Mouse (Mus musculus) hindbrain, postnatal 0 days (tissue): Measurements from ENCODE around the gene 1700029F12Rik. TPM values are rescaled to one million over a fixed set of nuclear protein-coding genes. Genes with fewer than 3 reads are reported as not detected.

Experiments
- ATAC-seq: fragments of 200-750 bp; cut with Nextera tagmentation; 2 replicates; pipeline ENCODE4 v1.8.0; 2017; ENCODE audit warnings: mild to moderate bottlenecking, moderate TSS enrichment, moderate library complexity
- DNase-seq: peaks from one replicate; pipeline ENCODE4 v3.0.0-alpha.2; 2015; ENCODE audit warnings: low spot score
- H3K27ac ChIP-seq: fragments of 300-500 bp; sonication (generic); 2 replicates; pipeline ENCODE4 v1.5.1; 2014; ENCODE audit warnings: mild to moderate bottlenecking
- H3K27me3 ChIP-seq: fragments of 300-500 bp; sonication (generic); 2 replicates; pipeline ENCODE4 v1.6.1; 2014; ENCODE audit warnings: low read length, mixed read lengths; ENCODE audit not compliant: insufficient read depth
- H3K36me3 ChIP-seq: fragments of 300-500 bp; sonication (generic); 2 replicates; pipeline ENCODE4 v1.6.1; 2014; ENCODE audit warnings: low read length, mixed read lengths; ENCODE audit not compliant: insufficient read depth
- H3K4me1 ChIP-seq: fragments of 300-500 bp; sonication (generic); 2 replicates; pipeline ENCODE4 v1.6.1; 2014; ENCODE audit warnings: antibody characterized with exemption, low read length, mixed read lengths; ENCODE audit not compliant: insufficient read depth
- H3K4me2 ChIP-seq: fragments of 300-500 bp; sonication (generic); 2 replicates; pipeline ENCODE4 v1.6.1; 2014; ENCODE audit warnings: low read depth, mild to moderate bottlenecking, low read length, moderate library complexity, mixed read lengths
- H3K4me3 ChIP-seq: fragments of 300-500 bp; sonication (generic); 2 replicates; pipeline ENCODE4 v1.5.1; 2014; ENCODE audit warnings: low read length
- H3K9ac ChIP-seq: fragments of 300-500 bp; sonication (generic); replicated peaks from 2 replicates; pipeline ENCODE4 v1.6.1; 2014; ENCODE audit warnings: mild to moderate bottlenecking, low read length, moderate library complexity, mixed read lengths
- H3K9me3 ChIP-seq: fragments of 300-500 bp; sonication (generic); 2 replicates; pipeline ENCODE4 v1.6.1; 2016; ENCODE audit warnings: low read length, mixed read lengths
- CTCF ChIP-seq: IDR thresholded peaks from 2 replicates; pipeline ENCODE4 v1.5.1; 2016; ENCODE audit warnings: antibody characterized with exemption, control low read depth, low read depth
- WGBS: fragments of 180-500 bp; shearing (Covaris S2); extraction: QIAGEN DNeasy Blood & Tissue Kit; methylation state at CpG from one replicate; pipeline ENCODE4 v1.1.7; 2014; 5-methylcytosine and 5-hydroxymethylcytosine counted together
- polyA plus RNA-seq: library from polyadenylated mRNA; unstranded; fragments of >200 nt; fragmentation: Nextera tagmentation; extraction: Ambion mirVana; gene quantifications from 2 replicates; pipeline ENCODE4 v1.2.1, GENCODE M21; 2015
- total RNA-seq: library from RNA; depleted of rRNA; stranded (reverse); fragments of >200 nt; gene quantifications from 2 replicates; pipeline ENCODE4 v1.2.3, GENCODE M21; 2014

Gene 1700029F12Rik
- total and polyA plus RNA-seq, 2 experiments from 2014 or later, result not detected

DNA sequence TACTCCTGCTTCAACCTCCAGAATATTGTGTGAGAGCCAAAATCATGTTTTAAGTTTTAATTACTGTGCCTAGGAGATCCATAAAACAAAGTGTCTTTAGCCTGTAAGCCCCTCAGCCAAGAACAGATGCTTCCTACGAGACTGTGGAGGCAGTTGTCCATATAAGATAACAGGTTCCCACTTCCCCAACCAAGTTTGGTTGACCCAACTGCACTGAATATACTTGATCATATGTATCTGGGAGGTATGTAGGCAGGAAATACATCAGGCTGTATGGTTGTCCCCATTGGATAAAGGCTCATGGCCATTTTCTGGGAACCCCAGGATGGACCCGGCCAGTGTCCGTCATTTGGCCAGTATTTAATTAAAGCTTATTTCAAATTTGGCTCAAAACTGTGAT, 44.1 kb downstream of the 1700029F12Rik start:
- Histone ChIP-seq H3K4me3 (no peak overlapping the region), H3K27me3 (no peaks in the 10 kb centered on the region), H3K4me2 (no peak overlapping the region), H3K9ac (no peak overlapping the region), H3K4me1 (no peaks in the 10 kb centered on the region), H3K36me3 (no peaks in the 10 kb centered on the region), H3K27ac (no peak overlapping the region), H3K9me3 (no peaks in the 10 kb centered on the region)
- no peak for DNase-seq
- WGBS, result 95% methylated on average over 3 of the region's 3 CpGs
- no peak for ATAC-seq
- no peak for TF ChIP-seq CTCF

DNA sequence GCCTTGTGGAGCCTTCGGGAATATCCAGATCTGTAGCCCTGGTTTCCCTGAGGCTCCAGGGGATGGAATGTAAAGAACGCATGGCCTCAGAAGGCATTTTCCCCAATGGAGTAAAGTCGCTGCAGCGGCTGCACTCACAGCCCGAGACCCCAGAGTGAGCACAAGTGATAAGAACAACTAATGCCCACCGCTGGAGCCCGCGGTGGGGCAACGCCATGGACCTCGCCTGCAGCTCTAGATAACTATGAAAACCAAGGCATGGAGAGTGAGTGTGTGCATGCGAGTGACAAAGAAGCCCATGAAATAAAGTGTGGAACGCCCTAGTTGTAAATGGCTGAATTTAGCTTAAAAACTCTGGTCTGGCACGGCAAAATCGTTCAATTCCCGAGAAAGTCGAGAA, 45.0 kb downstream of the 1700029F12Rik start:
- DNase-seq (no peak), ATAC-seq (no peak)
- no peaks in the 10 kb centered on the region for H3K4me1 ChIP-seq
- 94% methylated on average over 16 of the region's 16 CpGs for WGBS
- H3K4me2 ChIP-seq, result no peak overlapping the region
- H3K36me3 ChIP-seq, result no peaks in the 10 kb centered on the region
- no peaks in the 10 kb centered on the region for H3K27me3 ChIP-seq
- no peak overlapping the region for H3K27ac ChIP-seq
- no peak for TF ChIP-seq CTCF
- H3K4me3 ChIP-seq, result no peak overlapping the region
- no peaks in the 10 kb centered on the region for H3K9me3 ChIP-seq
- H3K9ac ChIP-seq, result no peak overlapping the region

DNA sequence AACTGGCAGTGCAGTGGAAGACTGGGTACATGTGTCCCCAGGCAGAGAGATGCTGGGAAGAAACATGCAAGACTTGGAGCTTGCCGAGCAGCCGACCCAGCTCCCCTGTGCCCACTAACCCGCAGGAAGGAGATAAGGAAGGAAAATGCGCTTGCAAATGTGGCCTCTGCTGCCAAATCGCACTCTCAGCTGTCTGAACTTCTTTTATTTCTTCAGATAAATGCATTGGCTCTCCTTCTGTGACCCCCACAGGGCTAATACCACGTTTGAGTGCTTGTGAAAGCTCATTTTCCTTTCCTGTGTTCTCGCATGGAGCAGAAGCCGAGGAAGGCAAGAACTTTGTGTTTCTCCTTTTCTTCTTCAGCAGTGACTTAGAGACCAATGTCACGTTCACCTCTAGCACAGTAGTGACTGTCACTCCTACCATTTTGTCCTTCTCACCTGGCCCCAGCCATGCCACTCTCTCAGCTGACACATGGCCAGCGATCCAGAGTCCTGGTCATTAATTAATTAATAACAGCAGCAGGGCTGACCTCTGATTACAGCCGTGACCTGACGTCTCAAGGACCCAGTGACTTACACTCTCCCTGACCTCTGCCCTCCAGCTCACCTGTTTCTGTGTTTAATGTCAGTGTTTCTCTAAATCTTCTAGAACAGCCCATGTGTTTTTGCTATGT, 48.4 kb downstream of the 1700029F12Rik start:
- 46% methylated on average over 12 of the region's 12 CpGs for WGBS
- H3K4me2 ChIP-seq, result no peak overlapping the region
- H3K9ac ChIP-seq, result no peak overlapping the region
- H3K4me3 ChIP-seq, result no peak overlapping the region
- ATAC-seq (no peak), DNase-seq (no peak)
- no peaks in the 10 kb centered on the region for H3K9me3 ChIP-seq
- H3K27me3 ChIP-seq, result no peaks in the 10 kb centered on the region
- TF ChIP-seq CTCF, result no peak
- no peaks in the 10 kb centered on the region for H3K36me3 ChIP-seq
- H3K4me1 ChIP-seq, result no peaks in the 10 kb centered on the region
- H3K27ac ChIP-seq, result no peak overlapping the region

DNA sequence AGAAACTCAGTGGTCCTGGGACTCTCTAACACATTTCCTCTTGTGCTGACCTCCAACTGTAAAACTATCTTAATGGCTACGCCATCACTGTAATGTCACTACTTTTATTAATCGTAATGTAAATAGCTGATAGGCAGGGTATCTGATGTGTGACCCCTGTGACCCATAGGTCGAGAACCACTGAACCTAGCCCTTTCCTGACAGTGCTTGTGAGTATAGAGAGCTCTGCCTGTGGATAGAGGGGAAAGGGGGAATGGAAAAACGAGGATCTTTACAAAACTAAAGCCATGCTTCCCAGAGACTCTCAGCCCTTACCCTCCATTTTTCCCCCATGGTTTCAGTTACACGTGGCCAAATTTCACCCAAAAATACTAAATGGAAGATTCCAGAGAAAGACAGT, 49.5 kb downstream of the 1700029F12Rik start:
- Histone ChIP-seq H3K27me3 (no peaks in the 10 kb centered on the region), H3K4me2 (no peak overlapping the region), H3K4me3 (no peak overlapping the region), H3K27ac (no peak overlapping the region), H3K36me3 (no peaks in the 10 kb centered on the region), H3K9ac (no peak overlapping the region), H3K9me3 (no peaks in the 10 kb centered on the region), H3K4me1 (no peaks in the 10 kb centered on the region)
- no peak for ATAC-seq
- 82% methylated on average over 5 of the region's 5 CpGs for WGBS
- no peak for TF ChIP-seq CTCF
- no peak for DNase-seq

DNA sequence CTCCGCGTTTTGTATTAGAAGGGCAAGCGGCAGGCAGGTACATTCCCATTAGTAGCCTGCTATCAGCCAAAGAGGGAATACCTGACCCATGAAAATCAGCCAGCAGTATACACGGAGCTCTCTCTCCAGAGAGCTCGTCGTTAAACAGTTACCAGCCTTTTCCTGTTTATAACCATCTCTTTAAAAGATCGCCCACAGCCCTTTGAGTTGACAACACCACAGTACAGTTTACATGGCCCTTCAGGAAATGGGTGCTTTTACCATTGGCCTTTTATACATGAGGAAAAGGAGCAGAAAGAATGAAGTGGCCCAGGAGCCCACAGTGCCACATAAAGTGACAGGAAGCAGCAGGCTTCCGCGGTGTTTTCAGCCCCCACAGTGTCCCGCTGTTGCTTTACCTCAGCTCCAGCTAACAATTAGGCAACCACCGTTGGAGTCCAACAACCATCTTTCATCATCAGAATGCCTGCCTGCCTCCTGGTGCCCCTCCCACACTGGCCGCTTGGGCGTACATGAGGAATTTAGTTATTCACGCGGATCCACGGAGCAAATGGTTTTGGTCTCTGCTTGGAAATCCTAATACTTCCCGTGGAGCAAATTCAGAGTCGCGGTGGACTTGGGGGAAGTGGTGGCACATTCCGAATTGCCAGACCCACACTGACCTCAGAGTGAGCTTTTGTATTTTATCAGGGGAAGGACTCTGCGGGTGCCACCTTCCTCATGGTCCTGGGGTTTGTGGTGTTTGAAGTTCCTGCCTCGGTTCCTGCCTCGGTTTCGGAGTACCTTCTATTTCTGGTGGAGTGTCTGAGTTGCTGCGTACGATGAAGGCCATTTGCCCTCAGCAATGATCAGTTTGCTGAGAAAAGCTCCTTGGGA, 50.7 kb downstream of the 1700029F12Rik start:
- no peak for ATAC-seq
- 47% methylated on average over 26 of the region's 26 CpGs for WGBS
- Histone ChIP-seq H3K9ac (no peak overlapping the region), H3K4me1 (no peaks in the 10 kb centered on the region), H3K9me3 (no peaks in the 10 kb centered on the region), H3K27me3 (no peaks in the 10 kb centered on the region), H3K36me3 (no peaks in the 10 kb centered on the region), H3K4me3 (0 out of 2 replicates have a peak overlapping the region, but pooled peaks have one; percentile 2), H3K4me2 (peak overlapping the region; percentile 33), H3K27ac (no peak overlapping the region)
- DNase-seq, result no peak
- no peak for TF ChIP-seq CTCF

DNA sequence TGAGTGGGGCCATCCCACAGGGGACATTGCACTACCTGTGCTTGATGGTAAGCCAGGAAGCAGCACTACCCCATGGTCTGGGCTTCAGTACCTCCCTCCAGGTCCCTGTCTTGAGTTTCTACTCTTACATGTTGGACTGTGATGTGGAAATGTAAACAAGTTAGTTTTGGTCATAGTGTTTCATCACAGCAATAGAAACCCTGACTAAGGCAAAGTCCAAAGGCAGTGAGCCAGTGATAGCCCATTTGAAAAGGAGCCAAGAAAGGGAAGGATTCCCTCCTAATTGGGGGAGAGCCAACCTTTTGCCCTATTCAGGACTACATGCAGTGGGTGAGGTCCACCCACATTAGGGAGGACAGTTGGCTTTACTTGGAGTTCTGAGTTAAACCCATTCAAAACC, 53.6 kb downstream of the 1700029F12Rik start:
- no peaks in the 10 kb centered on the region for H3K4me1 ChIP-seq
- DNase-seq, result no peak
- no peak overlapping the region for H3K4me3 ChIP-seq
- ATAC-seq, result no peak
- H3K9me3 ChIP-seq, result no peaks in the 10 kb centered on the region
- H3K9ac ChIP-seq, result no peak overlapping the region
- H3K4me2 ChIP-seq, result no peak overlapping the region
- TF ChIP-seq CTCF, result no peak
- no peaks in the 10 kb centered on the region for H3K36me3 ChIP-seq
- H3K27ac ChIP-seq, result no peak overlapping the region
- no peaks in the 10 kb centered on the region for H3K27me3 ChIP-seq

DNA sequence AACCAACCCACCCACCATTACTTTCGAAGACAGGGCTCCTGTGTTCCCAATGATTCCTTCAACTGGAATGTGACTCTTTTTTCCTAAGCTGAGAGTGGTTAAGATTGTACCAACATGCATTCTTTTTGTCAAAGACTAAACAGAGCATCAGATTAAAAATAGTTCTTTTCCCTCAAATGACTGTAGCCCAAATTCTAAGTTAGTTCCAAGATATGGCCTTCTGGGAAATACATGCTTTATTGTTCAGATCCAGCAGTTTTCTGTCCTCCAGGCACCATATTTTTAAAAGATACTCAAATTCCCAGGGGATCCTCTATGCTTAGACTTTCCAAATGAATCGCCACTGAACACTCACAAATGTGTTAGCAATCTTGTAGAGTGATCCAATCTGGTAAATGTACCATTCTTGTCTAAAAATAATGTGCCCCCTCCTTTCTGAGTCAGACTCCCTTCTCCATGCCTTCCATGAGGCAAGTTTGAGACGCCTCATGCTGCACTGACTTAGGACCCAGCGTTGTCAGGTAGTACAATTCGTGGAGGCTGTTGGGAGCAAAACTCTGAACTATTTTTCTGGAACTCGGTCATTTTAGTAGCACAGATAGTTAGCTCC, 57.1 kb downstream of the 1700029F12Rik start:
- 89% methylated on average over 6 of the region's 6 CpGs for WGBS
- H3K9me3 ChIP-seq, result no peaks in the 10 kb centered on the region
- no peak for TF ChIP-seq CTCF
- DNase-seq (no peak), ATAC-seq (no peak)
- H3K4me1 ChIP-seq, result no peaks in the 10 kb centered on the region
- no peak overlapping the region for H3K4me2 ChIP-seq
- no peak overlapping the region for H3K27ac ChIP-seq
- H3K4me3 ChIP-seq, result no peak overlapping the region
- H3K9ac ChIP-seq, result no peak overlapping the region
- H3K27me3 ChIP-seq, result no peaks in the 10 kb centered on the region
- no peaks in the 10 kb centered on the region for H3K36me3 ChIP-seq
